Mouse (Mus musculus) liver, embryonic 11.5 days (tissue): Measurements from ENCODE around the gene Kif24. TPM values are rescaled to one million over a fixed set of nuclear protein-coding genes. Genes with fewer than 3 reads are reported as not detected.
A peak's percentile ranks its signal among the peaks of the same experiment; 100 is the strongest.

Experiments
- ATAC-seq: fragments of 200-750 bp; cut with Nextera tagmentation; replicated peaks from 2 replicates; pipeline ENCODE4 v1.8.0; 2017; ENCODE audit warnings: moderate number of reproducible peaks, mild to moderate bottlenecking, moderate TSS enrichment, moderate library complexity; ENCODE audit not compliant: low FRiP score
- DNase-seq: peaks from one replicate; pipeline ENCODE4 v3.0.0-alpha.2; 2017; ENCODE audit warnings: low spot score
- H3K27ac ChIP-seq: fragments of 300-500 bp; sonication (generic); 2 replicates; pipeline ENCODE4 v1.5.1; 2014; ENCODE audit warnings: mild to moderate bottlenecking, low read depth, low read length, control low read depth
- H3K27me3 ChIP-seq: fragments of 300-500 bp; sonication (generic); replicated peaks from 2 replicates; pipeline ENCODE4 v1.6.1; 2014; ENCODE audit warnings: low read length, mixed read lengths; ENCODE audit not compliant: control insufficient read depth, insufficient read depth
- H3K36me3 ChIP-seq: fragments of 300-500 bp; sonication (generic); 2 replicates; pipeline ENCODE4 v1.6.1; 2014; ENCODE audit warnings: mild to moderate bottlenecking, low read length, moderate library complexity, mixed read lengths; ENCODE audit not compliant: control insufficient read depth, insufficient read depth
- H3K4me1 ChIP-seq: fragments of 300-500 bp; sonication (generic); replicated peaks from 2 replicates; pipeline ENCODE4 v1.6.1; 2014; ENCODE audit warnings: low read length, mixed read lengths; ENCODE audit not compliant: control insufficient read depth, insufficient read depth
- H3K4me2 ChIP-seq: fragments of 300-500 bp; sonication (generic); 2 replicates; pipeline ENCODE4 v1.6.1; 2014; ENCODE audit warnings: mild to moderate bottlenecking, control low read depth, moderate library complexity
- H3K4me3 ChIP-seq: fragments of 300-500 bp; sonication (generic); 2 replicates; pipeline ENCODE4 v1.5.1; 2014; ENCODE audit warnings: low read depth, low read length, control low read depth
- H3K9ac ChIP-seq: fragments of 300-500 bp; sonication (generic); 2 replicates; pipeline ENCODE4 v1.6.1; 2014; ENCODE audit warnings: low read depth, low read length, control low read depth
- H3K9me3 ChIP-seq: fragments of 300-500 bp; sonication (generic); 2 replicates; pipeline ENCODE4 v1.6.1; 2016; ENCODE audit warnings: low read length, inconsistent platforms, mixed read lengths; ENCODE audit not compliant: control insufficient read depth
- WGBS: fragments of 180-500 bp; shearing (Covaris S2); extraction: QIAGEN DNeasy Blood & Tissue Kit; methylation state at CpG from one replicate; pipeline ENCODE4 v1.1.7; 2014; 5-methylcytosine and 5-hydroxymethylcytosine counted together
- polyA plus RNA-seq: library from polyadenylated mRNA; unstranded; fragments of >200 nt; fragmentation: Nextera tagmentation; extraction: Ambion mirVana; gene quantifications from 2 replicates; pipeline ENCODE4 v1.2.1, GENCODE M21; 2014

Gene Kif24
- polyA plus RNA-seq, 1 experiment from 2014 or later, result 8.6 TPM

GRCm38 (mm10) chr4:41504325-41504724, 39.6 kb upstream of the Kif24 start:
- H3K4me2 ChIP-seq, result no peak overlapping the region
- H3K9ac ChIP-seq, result no peak overlapping the region
- ATAC-seq (no peak), DNase-seq (no peak)
- no peaks in the 10 kb centered on the region for H3K9me3 ChIP-seq
- no peak overlapping the region for H3K27ac ChIP-seq
- no peaks in the 10 kb centered on the region for H3K36me3 ChIP-seq
- peaks cover 48% of the 10 kb centered on the region for H3K27me3 ChIP-seq
- no peak overlapping the region for H3K4me3 ChIP-seq
- WGBS, result 67% methylated on average over 5 of the region's 5 CpGs
- peaks cover 17% of the 10 kb centered on the region for H3K4me1 ChIP-seq

- Histone ChIP-seq H3K9me3 (no peaks in the 10 kb centered on the region), H3K4me3 (peak within 1 kb of the TSS; percentile 43), H3K36me3 (no peaks in the 10 kb centered on the region), H3K4me2 (peak within 1 kb of the TSS; percentile 75), H3K27me3 (peaks cover 55% of the 10 kb centered on the region), H3K27ac (no peak within 1 kb of the TSS), H3K9ac (peak within 1 kb of the TSS; percentile 32), H3K4me1 (peaks cover 27% of the 10 kb centered on the region)
- DNase-seq (peak; percentile 98), ATAC-seq (peak; percentile 93)
- 2% methylated on average over 18 of the region's 18 CpGs for WGBS
Observed at GRCm38 (mm10) chr4:41502986-41503412, 38.3 kb upstream of the Kif24 start, which contains the start of gene AI464131. Gene AI464131 (minus strand): TSS chr4:41503076.

- H3K4me3 ChIP-seq, result peak overlapping the region; percentile 43
- H3K36me3 ChIP-seq, result no peaks in the 10 kb centered on the region
- H3K9me3 ChIP-seq, result no peaks in the 10 kb centered on the region
- H3K27me3 ChIP-seq, result peaks cover 55% of the 10 kb centered on the region
- DNase-seq (peak; percentile 57), ATAC-seq (peak; percentile 19)
- peak overlapping the region; percentile 75 for H3K4me2 ChIP-seq
- H3K4me1 ChIP-seq, result peaks cover 28% of the 10 kb centered on the region
- peak overlapping the region; percentile 32 for H3K9ac ChIP-seq
- H3K27ac ChIP-seq, result no peak overlapping the region
- 15% methylated on average over 20 of the region's 20 CpGs for whole genome bisulfite sequencing
Observed at GRCm38 (mm10) chr4:41502171-41502940, 37.7 kb upstream of the Kif24 start.

- ATAC-seq, result no peak
- 76% methylated on average over 4 of the region's 4 CpGs for WGBS
- Histone ChIP-seq H3K36me3 (no peaks in the 10 kb centered on the region), H3K4me2 (no peak overlapping the region), H3K27ac (no peak overlapping the region), H3K9ac (no peak overlapping the region), H3K9me3 (no peaks in the 10 kb centered on the region), H3K4me1 (peaks cover 20% of the 10 kb centered on the region), H3K4me3 (no peak overlapping the region), H3K27me3 (peaks cover 68% of the 10 kb centered on the region)
- DNase-seq, result no peak
Observed at GRCm38 (mm10) chr4:41500787-41501186, 36.1 kb upstream of the Kif24 start.

DNA sequence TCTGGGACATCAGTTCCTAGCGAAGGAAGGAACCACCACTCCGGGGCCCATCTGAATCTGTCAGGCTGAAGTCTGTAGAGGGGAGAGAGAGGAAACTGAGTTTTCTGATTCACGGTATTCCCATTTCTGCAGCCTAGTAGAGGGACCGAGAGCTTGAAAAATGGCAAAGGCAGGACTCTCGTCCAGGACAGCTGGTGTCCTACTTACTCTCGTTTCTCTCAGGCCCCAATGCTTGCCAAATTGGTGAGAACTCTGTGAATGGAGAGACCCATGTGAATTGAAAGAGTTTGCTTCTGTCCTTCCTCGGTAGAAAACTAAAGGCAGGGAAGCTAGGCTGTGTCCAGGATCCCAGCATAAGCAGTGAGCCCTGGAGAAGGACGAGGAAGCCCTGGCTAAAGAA, 34.9 kb upstream of the Kif24 start:
- peaks cover 20% of the 10 kb centered on the region for H3K4me1 ChIP-seq
- no peaks in the 10 kb centered on the region for H3K9me3 ChIP-seq
- no peaks in the 10 kb centered on the region for H3K36me3 ChIP-seq
- DNase-seq, result no peak
- WGBS, result 51% methylated on average over 8 of the region's 8 CpGs
- H3K4me2 ChIP-seq, result no peak overlapping the region
- H3K9ac ChIP-seq, result no peak overlapping the region
- peaks cover 75% of the 10 kb centered on the region for H3K27me3 ChIP-seq
- H3K27ac ChIP-seq, result no peak overlapping the region
- no peak overlapping the region for H3K4me3 ChIP-seq
- no peak for ATAC-seq

GRCm38 (mm10) chr4:41498921-41499391, 34.3 kb upstream of the Kif24 start:
- peaks cover 20% of the 10 kb centered on the region for H3K4me1 ChIP-seq
- no peak overlapping the region for H3K9ac ChIP-seq
- H3K27ac ChIP-seq, result no peak overlapping the region
- H3K4me3 ChIP-seq, result peak overlapping the region; percentile 37
- DNase-seq (peak; percentile 45), ATAC-seq (no peak)
- WGBS, result 6% methylated on average over 43 of the region's 43 CpGs
- H3K36me3 ChIP-seq, result no peaks in the 10 kb centered on the region
- H3K4me2 ChIP-seq, result peak overlapping the region; percentile 62
- H3K27me3 ChIP-seq, result peaks cover 75% of the 10 kb centered on the region
- H3K9me3 ChIP-seq, result no peaks in the 10 kb centered on the region

- no peaks in the 10 kb centered on the region for H3K36me3 ChIP-seq
- no peaks in the 10 kb centered on the region for H3K9me3 ChIP-seq
- peak overlapping the region; percentile 62 for H3K4me2 ChIP-seq
- WGBS, result 8% methylated on average over 72 of the region's 72 CpGs
- peak overlapping the region; percentile 37 for H3K4me3 ChIP-seq
- H3K4me1 ChIP-seq, result peaks cover 20% of the 10 kb centered on the region
- DNase-seq (no peak), ATAC-seq (no peak)
- no peak overlapping the region for H3K27ac ChIP-seq
- H3K9ac ChIP-seq, result no peak overlapping the region
- H3K27me3 ChIP-seq, result peaks cover 75% of the 10 kb centered on the region
Observed at GRCm38 (mm10) chr4:41497995-41498845, 33.5 kb upstream of the Kif24 start.

- Histone ChIP-seq H3K9ac (no peak overlapping the region), H3K4me2 (peak overlapping the region; percentile 62), H3K4me1 (peaks cover 19% of the 10 kb centered on the region), H3K27me3 (peaks cover 75% of the 10 kb centered on the region), H3K4me3 (peak overlapping the region; percentile 37), H3K9me3 (no peaks in the 10 kb centered on the region), H3K27ac (no peak overlapping the region), H3K36me3 (no peaks in the 10 kb centered on the region)
- DNase-seq (peak; percentile 66), ATAC-seq (no peak)
- 2% methylated on average over 34 of the region's 34 CpGs for WGBS
Observed at GRCm38 (mm10) chr4:41497579-41497978, 32.9 kb upstream of the Kif24 start.
